Mouse (Mus musculus): ENCODE measurements around the gene Sdk2. TPM values are rescaled to one million over a fixed set of nuclear protein-coding genes. Genes with fewer than 3 reads are reported as not detected.

Gene Sdk2
- total RNA-seq, 2 experiments from 2014 or later, result 2.0 to 2.2 TPM

DNA sequence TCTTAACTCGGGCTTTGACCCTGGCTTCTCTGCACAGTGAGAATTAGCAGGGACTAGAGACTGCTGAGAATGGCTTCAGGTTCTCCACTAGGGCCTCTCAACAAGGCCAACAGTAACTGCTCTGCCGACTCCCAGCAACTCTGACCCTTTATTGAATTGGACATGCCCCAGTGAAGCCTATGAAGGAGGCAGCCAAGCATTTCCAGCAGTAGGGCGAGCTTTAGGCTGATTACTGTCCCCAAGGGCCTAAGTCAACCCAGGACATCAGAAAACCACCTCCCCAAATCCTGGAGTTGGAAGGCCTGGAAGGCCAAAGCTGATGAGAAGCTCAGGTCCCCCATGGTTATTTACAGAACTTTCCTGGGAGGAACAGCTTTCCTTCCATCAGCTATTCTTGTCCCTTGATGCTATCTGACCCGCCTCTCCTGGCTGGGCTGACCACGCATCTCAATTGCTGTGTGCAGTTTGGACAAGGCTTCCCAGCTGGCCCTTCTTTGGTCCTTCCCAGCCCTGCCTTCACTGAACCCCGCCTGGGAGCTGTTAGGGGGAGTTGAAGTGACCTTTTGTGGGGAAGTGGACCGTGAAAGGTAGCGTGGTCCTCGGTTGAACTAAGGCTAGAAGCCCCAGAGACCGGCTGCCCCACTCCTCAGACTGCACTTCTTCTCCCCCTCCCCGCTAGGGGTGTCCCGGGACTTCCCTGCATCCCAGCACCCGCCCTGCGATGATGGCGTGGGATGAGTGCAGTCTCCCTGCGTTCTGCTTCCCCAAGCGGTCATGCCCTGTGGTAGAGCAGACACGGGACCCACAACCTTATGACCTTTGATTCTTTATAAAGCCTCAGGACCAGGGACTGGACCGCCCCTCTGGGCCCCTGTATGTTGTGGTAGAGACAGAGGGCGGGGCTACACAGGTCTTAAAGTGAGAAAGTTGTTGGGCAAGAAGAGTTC, 287.8 kb downstream of the Sdk2 start:
- DNase-seq, result peak; percentile 58 to 67
- intact Hi-C loops (cut with DNase I), result loop anchor here (2.0 kb wide), 1 partner anchor 28 kb away; the partner anchor contains the start of gene Cdc42ep4

- no peak for DNase-seq
- intact Hi-C loops (cut with DNase I), result loop anchor here (2.0 kb wide), 1 partner anchor 27 kb away; the partner anchor contains the start of gene Cdc42ep4
Measured at GRCm38 (mm10) chr11:113777878-113778464, 288.9 kb downstream of the Sdk2 start.

DNA sequence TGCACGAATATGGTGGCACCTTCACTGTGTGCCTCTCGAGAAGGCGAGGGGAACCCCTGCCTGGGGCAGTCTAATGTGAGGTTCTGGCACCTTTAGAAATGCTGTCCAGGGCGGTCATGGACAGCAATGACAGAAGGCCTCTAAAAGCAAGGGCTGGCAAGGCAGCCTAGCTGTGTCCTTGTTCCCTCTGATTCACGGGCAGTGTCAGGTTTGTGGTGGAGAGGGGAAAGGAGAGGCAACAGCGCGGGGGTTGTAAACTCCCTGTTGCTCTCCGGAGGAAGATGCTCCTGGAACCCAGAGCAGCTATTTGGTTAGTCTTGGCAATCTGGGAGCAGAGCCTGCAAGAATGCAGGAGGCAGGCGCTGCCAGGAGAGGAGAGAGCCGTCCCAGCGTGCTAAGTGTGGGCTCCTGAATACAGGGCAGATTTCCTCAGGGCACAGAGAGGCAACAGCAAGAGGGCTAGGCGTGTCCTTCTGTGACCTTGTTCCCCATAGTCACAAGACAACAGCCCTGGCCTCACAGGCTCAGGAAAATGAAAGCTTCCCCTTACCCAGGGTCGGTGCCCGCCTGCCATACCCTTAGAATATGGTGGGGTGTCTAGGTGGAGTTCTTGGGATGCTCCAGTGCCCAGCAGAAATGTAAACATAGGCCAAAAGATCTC, 289.9 kb downstream of the Sdk2 start:
- no peak for DNase-seq
- intact Hi-C loops (cut with DNase I), result no loop called here

DNA sequence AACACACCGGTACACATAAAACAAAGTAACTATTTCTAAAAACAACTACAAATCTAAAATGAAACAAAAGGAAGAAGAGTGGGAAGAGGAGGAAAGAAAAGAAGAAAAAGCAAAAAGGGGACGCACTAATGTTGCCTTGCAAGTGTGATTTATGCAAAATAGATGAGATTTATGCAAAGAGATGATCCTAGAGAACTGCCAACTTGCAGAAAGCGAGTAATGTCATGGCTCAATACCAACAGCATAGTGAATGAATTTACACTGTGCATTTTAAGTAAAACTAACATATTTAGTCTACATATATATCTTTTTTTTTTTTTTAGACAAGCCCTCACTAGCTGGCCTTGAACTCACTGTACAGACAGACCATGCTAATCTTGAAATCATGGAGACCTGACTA, 292.1 kb downstream of the Sdk2 start:
- DNase-seq, result no peak
- intact Hi-C loops (cut with DNase I), result no loop called here

GRCm38 (mm10) chr11:113773191-113773590, 293.7 kb downstream of the Sdk2 start:
- intact Hi-C loops (cut with DNase I), result no loop called here
- no peak for DNase-seq

DNA sequence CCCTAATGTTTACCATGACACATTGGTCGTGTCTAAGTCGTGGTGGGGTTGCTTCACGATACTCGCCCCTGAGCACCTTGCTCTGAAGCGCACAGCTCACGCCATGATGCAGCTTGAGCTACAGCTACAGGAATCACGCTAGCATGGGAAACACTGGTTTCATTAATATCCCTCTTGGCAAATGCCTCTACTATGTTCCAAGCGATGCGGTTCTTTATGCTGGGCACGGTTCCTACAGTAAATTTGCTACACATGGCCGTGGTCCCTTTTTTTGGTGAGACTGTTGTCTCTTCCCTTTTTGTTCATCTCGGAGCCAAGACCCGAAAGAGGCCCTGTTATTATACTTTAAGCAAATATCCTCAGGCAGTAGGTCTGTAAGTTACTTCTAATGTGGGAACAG, 295.7 kb downstream of the Sdk2 start:
- intact Hi-C loops (cut with DNase I), result no loop called here

GRCm38 (mm10) chr11:113768356-113768755, 298.5 kb downstream of the Sdk2 start:
- no peak for DNase-seq
- intact Hi-C loops (cut with DNase I), result no loop called here

More for the DNA sequence above, 295.7 kb downstream of the Sdk2 start:
- no peak for DNase-seq

DNA sequence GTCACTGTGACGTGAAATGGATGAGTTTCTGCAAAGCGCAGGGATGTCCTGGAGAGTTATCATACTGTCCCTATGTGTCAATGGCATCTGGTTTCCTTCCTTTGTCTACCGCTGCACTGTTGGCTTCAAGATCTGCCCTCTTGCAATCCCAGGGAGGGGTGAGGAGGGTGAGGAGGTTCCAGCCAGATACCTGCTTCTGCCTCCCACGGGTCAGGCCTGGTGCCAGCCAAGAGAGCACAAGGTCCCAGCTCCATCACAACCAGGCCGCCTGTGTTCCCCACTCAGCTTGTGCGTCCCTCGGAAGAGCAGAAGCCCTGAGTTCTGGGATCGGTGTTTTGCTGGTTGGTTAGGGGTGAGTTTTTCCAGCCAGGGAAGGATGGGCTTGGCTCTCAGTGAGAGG, 299.6 kb downstream of the Sdk2 start:
- DNase-seq, result peak; percentile 37 to 45
- intact Hi-C loops (cut with DNase I), result no loop called here

GRCm38 (mm10) chr11:113766284-113766985, 300.4 kb downstream of the Sdk2 start:
- peak; percentile 33 to 39 for DNase-seq
- intact Hi-C loops (cut with DNase I), result no loop called here

DNA sequence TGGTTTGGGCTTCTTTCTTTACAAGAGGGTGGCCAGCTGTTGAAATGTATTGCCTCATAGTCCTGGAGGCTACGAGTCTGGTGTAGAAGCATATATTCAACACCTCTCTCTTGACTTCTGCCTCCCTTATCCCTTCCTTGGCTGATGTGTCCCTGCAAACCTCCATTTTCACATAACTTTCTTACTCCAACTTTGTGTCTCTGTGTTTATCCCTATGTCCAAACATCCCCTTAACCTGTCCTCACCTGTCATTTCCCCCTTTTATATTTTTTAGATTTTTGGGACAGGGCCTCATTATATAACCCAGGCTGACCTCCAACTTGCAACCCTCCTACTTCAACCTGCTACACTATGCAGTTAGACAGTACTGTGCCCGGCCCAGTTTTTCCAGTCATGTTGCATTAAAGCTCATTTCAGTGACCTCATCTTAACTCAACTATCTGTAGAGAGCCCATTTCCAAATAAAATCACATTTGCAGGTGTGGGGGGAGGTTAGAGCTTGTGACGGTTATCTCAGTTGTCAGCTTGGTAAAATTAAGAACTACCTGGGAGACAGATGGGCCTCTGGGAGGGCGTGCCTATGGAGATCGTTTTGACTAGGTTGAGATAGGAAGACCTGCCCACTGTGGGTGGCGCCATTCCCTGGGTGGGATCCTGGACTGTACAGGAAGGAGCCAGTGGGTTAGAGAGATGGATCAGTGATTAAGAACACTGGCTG, 302.6 kb downstream of the Sdk2 start:
- no peak for DNase-seq
- intact Hi-C loops (cut with DNase I), result no loop called here

DNA sequence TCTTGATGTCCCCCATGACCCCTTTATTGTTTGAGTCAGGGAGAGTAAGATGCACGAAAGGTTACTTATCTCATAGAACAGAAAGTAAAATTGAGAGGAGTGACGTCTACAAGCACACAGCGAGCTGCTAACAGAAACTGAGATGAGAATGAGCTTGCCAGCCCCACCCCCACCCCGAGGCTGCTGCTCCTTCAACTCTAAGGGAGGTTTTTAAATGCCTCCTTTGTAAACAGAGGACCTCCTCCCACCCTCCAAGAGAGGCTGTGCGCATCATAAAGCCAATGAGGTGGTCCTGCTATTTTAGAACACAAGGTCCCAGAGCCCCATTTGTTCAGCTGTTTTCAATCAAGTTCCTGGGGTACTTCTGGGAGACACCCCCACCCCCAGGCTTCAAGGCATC, 303.4 kb downstream of the Sdk2 start:
- intact Hi-C loops (cut with DNase I), result no loop called here
- DNase-seq, result no peak

DNA sequence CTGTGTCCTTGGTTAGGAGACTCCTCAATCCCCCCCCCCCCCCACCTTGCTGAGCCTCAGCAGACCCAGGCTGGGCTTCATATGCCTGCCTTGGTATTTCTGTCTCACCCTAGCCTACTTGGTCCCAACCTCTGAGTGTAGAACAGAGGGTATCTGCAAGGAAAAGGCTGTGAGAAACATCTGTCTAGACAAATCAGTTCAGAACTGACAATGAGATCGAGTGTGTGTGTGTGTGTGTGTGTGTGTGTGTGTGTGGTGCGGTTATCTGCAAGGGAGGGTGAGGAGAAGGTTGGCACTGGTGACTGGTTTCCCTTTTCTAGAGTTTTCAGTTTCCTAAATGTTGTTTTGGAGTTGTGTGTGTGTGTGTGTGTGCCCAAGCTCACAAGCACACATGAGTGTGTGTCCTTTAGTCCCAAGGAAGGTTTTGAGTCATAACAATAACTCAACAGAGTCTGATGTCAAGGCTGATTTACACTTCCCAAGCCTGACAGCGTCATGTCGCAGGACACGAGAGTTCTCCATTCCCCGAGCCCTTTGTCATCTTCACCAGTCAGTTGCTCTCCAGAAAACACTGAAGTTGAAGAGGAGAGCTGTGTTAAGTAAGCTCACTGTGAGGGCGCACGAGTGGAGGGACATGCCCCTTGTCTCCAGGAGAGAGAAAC, 304.6 kb downstream of the Sdk2 start:
- intact Hi-C loops (cut with DNase I), result no loop called here
- no peak for DNase-seq

- DNase-seq, result no peak
- intact Hi-C loops (cut with DNase I), result no loop called here
Measured at GRCm38 (mm10) chr11:113761646-113762045, 305.2 kb downstream of the Sdk2 start.

DNA sequence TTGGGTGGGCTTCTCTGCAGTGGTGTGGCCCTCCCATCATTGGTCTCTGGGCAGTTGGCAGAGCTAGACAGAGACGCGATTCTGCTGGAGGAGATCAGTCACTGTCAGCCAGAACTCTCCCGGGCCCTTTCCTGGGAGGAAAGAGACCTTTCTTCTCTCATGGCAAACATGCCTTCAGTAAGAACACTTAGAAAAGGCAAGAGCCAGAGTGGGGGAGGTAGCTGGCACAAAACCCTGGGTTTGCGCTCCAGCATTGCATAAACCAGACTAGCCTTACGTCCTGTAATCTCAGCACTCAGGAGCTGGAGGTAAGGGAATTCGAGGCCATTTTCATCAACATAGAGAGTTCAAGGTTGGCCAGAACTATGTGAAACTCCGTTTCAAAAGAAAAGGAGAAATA, 306.4 kb downstream of the Sdk2 start:
- intact Hi-C loops (cut with DNase I), result no loop called here
- no peak for DNase-seq

DNA sequence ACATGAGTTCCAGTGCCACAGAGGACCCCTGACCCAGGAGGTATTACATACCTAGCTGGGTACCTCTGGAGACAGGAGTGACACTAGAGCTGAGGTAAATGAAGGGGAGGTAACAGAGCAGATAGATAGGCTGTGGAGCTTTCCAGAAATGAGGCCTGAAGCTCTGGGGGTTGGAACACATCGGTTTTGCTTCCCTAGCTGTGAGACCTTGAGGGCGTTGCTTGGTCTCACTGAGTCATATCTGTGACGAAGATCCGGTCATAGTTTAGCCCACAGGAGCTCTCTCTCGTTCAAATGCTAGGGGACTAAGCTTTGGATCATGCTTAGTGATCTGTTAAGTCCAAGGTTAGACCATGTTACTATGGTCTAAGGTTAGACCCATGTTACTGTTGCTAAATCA, 308.0 kb downstream of the Sdk2 start:
- no peak for DNase-seq
- intact Hi-C loops (cut with DNase I), result no loop called here

DNA sequence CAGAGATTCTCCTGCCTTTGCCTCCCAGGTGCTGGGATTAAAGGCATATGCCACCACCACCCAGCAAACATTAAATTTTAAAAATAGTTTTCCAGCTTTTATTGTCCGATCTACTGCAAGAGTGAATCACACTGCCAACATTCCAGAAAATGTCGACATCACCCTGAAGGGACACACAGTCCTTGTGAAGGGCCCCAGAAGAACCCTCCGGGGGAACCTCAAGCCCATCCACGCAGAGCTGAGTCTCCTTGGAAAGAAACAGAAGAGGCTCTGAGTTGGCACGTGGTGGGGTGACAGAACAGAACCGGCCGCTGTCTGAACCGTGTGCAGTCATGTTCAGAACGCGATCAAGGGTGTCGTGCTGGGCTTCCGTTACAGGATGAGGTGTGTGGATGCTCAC, 310.3 kb downstream of the Sdk2 start:
- DNase-seq, result no peak
- intact Hi-C loops (cut with DNase I), result no loop called here

GRCm38 (mm10) chr11:113755878-113756277, 311.0 kb downstream of the Sdk2 start:
- no peak for DNase-seq
- intact Hi-C loops (cut with DNase I), result no loop called here

GRCm38 (mm10) chr11:113754845-113755244, 312.0 kb downstream of the Sdk2 start:
- no peak for DNase-seq
- intact Hi-C loops (cut with DNase I), result no loop called here

DNA sequence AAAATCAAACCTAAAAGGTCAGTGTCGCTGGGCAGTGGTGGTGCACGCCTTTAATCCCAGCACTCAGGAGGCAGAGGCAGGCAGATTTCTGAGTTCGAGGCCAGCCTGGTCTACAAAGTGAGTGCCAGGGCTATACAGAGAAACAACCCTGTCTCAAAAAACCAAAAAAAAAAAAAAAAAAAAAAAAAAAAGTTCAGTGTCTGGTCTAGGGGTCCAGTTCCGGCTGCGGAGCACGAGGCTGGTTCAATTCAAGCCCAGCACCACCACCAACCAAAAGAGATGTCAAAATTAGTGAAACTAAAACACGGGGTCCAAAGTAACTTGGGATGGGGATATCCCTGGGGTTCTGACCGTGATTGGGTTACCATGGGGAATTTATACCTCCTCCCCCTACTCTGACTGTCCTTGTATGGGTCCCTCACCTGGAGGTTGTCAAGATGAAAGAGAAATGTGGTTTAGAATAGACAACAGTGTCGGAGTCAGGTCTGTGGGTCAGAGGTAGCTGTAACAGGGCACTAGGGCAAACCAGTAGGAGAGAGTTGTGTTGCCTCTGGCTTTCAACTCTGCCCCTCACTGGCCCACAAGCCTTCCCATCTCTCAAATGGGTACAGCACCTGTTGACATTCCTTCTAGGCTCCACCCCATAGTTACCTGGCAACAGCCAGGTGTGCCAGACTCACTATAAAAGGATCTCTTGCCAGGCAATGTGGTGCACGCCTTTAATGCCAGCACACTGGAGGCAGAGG, 314.0 kb downstream of the Sdk2 start:
- intact Hi-C loops (cut with DNase I), result no loop called here
- DNase-seq, result no peak
